Mouse (Mus musculus) midbrain, postnatal 0 days (tissue): Measurements from ENCODE around the gene Tmtc2. TPM values are rescaled to one million over a fixed set of nuclear protein-coding genes. Genes with fewer than 3 reads are reported as not detected.

ENCODE experiments used
- ATAC-seq: fragments of 200-750 bp; cut with Nextera tagmentation; 2 replicates; pipeline ENCODE4 v1.8.0; 2017; ENCODE audit warnings: moderate number of reproducible peaks, mild to moderate bottlenecking, moderate TSS enrichment, moderate library complexity; ENCODE audit not compliant: low FRiP score
- DNase-seq: peaks from one replicate; pipeline ENCODE4 v3.0.0-alpha.2; 2015; ENCODE audit warnings: low spot score
- H3K27ac ChIP-seq: fragments of 300-500 bp; sonication (generic); 2 replicates; pipeline ENCODE4 v1.5.1; 2014; ENCODE audit warnings: low read depth, mild to moderate bottlenecking, low read length, mixed read lengths
- H3K27me3 ChIP-seq: fragments of 300-500 bp; sonication (generic); 2 replicates; pipeline ENCODE4 v1.6.1; 2014; ENCODE audit warnings: low read length, control low read depth, mixed read lengths; ENCODE audit not compliant: insufficient read depth
- H3K36me3 ChIP-seq: fragments of 300-500 bp; sonication (generic); 2 replicates; pipeline ENCODE4 v1.6.1; 2014; ENCODE audit warnings: low read length, control low read depth, mixed read lengths; ENCODE audit not compliant: insufficient read depth
- H3K4me1 ChIP-seq: fragments of 300-500 bp; sonication (generic); 2 replicates; pipeline ENCODE4 v1.6.1; 2014; ENCODE audit warnings: mild to moderate bottlenecking, control low read depth, antibody characterized with exemption, low read length, mixed read lengths; ENCODE audit not compliant: insufficient read depth
- H3K4me2 ChIP-seq: fragments of 300-500 bp; sonication (generic); 2 replicates; pipeline ENCODE4 v1.6.1; 2014; ENCODE audit warnings: low read depth, mild to moderate bottlenecking, low read length, mixed read lengths; ENCODE audit not compliant: poor library complexity, severe bottlenecking
- H3K4me3 ChIP-seq: fragments of 300-500 bp; sonication (generic); 2 replicates; pipeline ENCODE4 v1.5.1; 2014; ENCODE audit warnings: low read depth, mild to moderate bottlenecking, low read length, moderate library complexity
- H3K9ac ChIP-seq: fragments of 300-500 bp; sonication (generic); replicated peaks from 2 replicates; pipeline ENCODE4 v1.6.1; 2014; ENCODE audit warnings: mild to moderate bottlenecking, low read length, moderate library complexity, mixed read lengths; ENCODE audit not compliant: poor library complexity, severe bottlenecking
- H3K9me3 ChIP-seq: fragments of 300-500 bp; sonication (generic); 2 replicates; pipeline ENCODE4 v1.6.1; 2016; ENCODE audit warnings: low read length, control low read depth
- CTCF ChIP-seq: IDR thresholded peaks from 2 replicates; pipeline ENCODE4 v1.5.1; 2016; ENCODE audit warnings: antibody characterized with exemption, mild to moderate bottlenecking
- whole genome bisulfite sequencing: fragments of 180-500 bp; shearing (Covaris S2); extraction: QIAGEN DNeasy Blood & Tissue Kit; methylation state at CpG from one replicate; pipeline ENCODE4 v1.1.7; 2014; 5-methylcytosine and 5-hydroxymethylcytosine counted together
- polyA plus RNA-seq: library from polyadenylated mRNA; unstranded; fragments of >200 nt; fragmentation: Nextera tagmentation; extraction: Ambion mirVana; gene quantifications from 2 replicates; pipeline ENCODE4 v1.2.1, GENCODE M21; 2015
- total RNA-seq: library from RNA; depleted of rRNA; stranded (reverse); fragments of >200 nt; gene quantifications from 2 replicates; pipeline ENCODE4 v1.2.3, GENCODE M21; 2014

Gene Tmtc2
- total and polyA plus RNA-seq, 2 experiments from 2014 or later: 5.3 to 12.9 TPM

GRCm38 (mm10) chr10:105425052-105425451 lies 149.2 kb downstream of the Tmtc2 start:
- ATAC-seq (no peak), DNase-seq (no peak)
- 92% methylated on average over 1 of the region's 1 CpGs for WGBS
- no peak for TF ChIP-seq CTCF
- H3K27me3 ChIP-seq: no peaks in the 10 kb centered on the region
- no peak overlapping the region for H3K4me2 ChIP-seq
- H3K27ac ChIP-seq: no peak overlapping the region
- no peaks in the 10 kb centered on the region for H3K4me1 ChIP-seq
- H3K9ac ChIP-seq: no peak overlapping the region
- H3K4me3 ChIP-seq: no peak overlapping the region
- no peaks in the 10 kb centered on the region for H3K9me3 ChIP-seq
- H3K36me3 ChIP-seq: no peaks in the 10 kb centered on the region

- Histone ChIP-seq H3K4me3 (no peak overlapping the region), H3K36me3 (no peaks in the 10 kb centered on the region), H3K9ac (no peak overlapping the region), H3K27me3 (no peaks in the 10 kb centered on the region), H3K4me1 (no peaks in the 10 kb centered on the region), H3K4me2 (no peak overlapping the region), H3K9me3 (no peaks in the 10 kb centered on the region), H3K27ac (no peak overlapping the region)
- 65% methylated on average over 3 of the region's 3 CpGs for WGBS
- DNase-seq (no peak), ATAC-seq (no peak)
- TF ChIP-seq CTCF: no peak
Observed at GRCm38 (mm10) chr10:105423187-105423586, 151.1 kb downstream of the Tmtc2 start.

- Histone ChIP-seq H3K27ac (no peak overlapping the region), H3K27me3 (no peaks in the 10 kb centered on the region), H3K9ac (no peak overlapping the region), H3K9me3 (no peaks in the 10 kb centered on the region), H3K4me2 (no peak overlapping the region), H3K36me3 (no peaks in the 10 kb centered on the region), H3K4me1 (no peaks in the 10 kb centered on the region), H3K4me3 (no peak overlapping the region)
- DNase-seq: no peak
- 0 out of 2 replicates have a peak, but pooled peaks have one; percentile 36 for ATAC-seq
- no peak for TF ChIP-seq CTCF
- 63% methylated on average over 15 of the region's 15 CpGs for WGBS
Observed at GRCm38 (mm10) chr10:105417845-105418383, 156.3 kb downstream of the Tmtc2 start.

GRCm38 (mm10) chr10:105416601-105417000 lies 157.7 kb downstream of the Tmtc2 start:
- Histone ChIP-seq H3K9ac (no peak overlapping the region), H3K27ac (no peak overlapping the region), H3K4me2 (no peak overlapping the region), H3K27me3 (no peaks in the 10 kb centered on the region), H3K36me3 (no peaks in the 10 kb centered on the region; the same call in 1 of the 2 replicates), H3K4me3 (no peak overlapping the region), H3K9me3 (no peaks in the 10 kb centered on the region), H3K4me1 (no peaks in the 10 kb centered on the region)
- no peak for ATAC-seq
- TF ChIP-seq CTCF: no peak
- DNase-seq: no peak
- WGBS: 83% methylated on average over 4 of the region's 4 CpGs

GRCm38 (mm10) chr10:105405856-105406527 lies 168.3 kb downstream of the Tmtc2 start:
- Histone ChIP-seq H3K27me3 (no peaks in the 10 kb centered on the region), H3K4me2 (no peak overlapping the region), H3K27ac (no peak overlapping the region), H3K36me3 (no peaks in the 10 kb centered on the region), H3K4me1 (peaks cover 8% of the 10 kb centered on the region; the same call in 1 of the 2 replicates), H3K9me3 (no peaks in the 10 kb centered on the region), H3K4me3 (no peak overlapping the region), H3K9ac (no peak overlapping the region)
- WGBS: 92% methylated on average over 4 of the region's 4 CpGs
- ATAC-seq (no peak), DNase-seq (no peak)
- no peak for TF ChIP-seq CTCF

- peak; percentile 40 for DNase-seq
- Histone ChIP-seq H3K9ac (no peak overlapping the region), H3K27ac (no peak overlapping the region), H3K36me3 (no peaks in the 10 kb centered on the region), H3K27me3 (no peaks in the 10 kb centered on the region), H3K9me3 (no peaks in the 10 kb centered on the region), H3K4me2 (no peak overlapping the region), H3K4me3 (no peak overlapping the region), H3K4me1 (peaks cover 8% of the 10 kb centered on the region; the same call in 1 of the 2 replicates)
- ATAC-seq: no peak
- no peak for TF ChIP-seq CTCF
- 61% methylated on average over 3 of the region's 3 CpGs for WGBS
Observed at GRCm38 (mm10) chr10:105403931-105404330, 170.3 kb downstream of the Tmtc2 start.
